Mouse (Mus musculus) intestine, postnatal 0 days (tissue): ENCODE measurements around the gene Qrich1. TPM values are rescaled to one million over a fixed set of nuclear protein-coding genes. Genes with fewer than 3 reads are reported as not detected.

Experiments used
- ATAC-seq: fragments of 200-750 bp; cut with Nextera tagmentation; 2 replicates; pipeline ENCODE4 v1.8.0; 2017; ENCODE audit warnings: mild to moderate bottlenecking, moderate TSS enrichment, moderate library complexity
- H3K27ac ChIP-seq: fragments of 300-500 bp; sonication (generic); 2 replicates; pipeline ENCODE4 v1.5.1; 2014; ENCODE audit warnings: mild to moderate bottlenecking, low read depth, low read length, moderate library complexity
- H3K27me3 ChIP-seq: fragments of 300-500 bp; sonication (generic); replicated peaks from 2 replicates; pipeline ENCODE4 v1.6.1; 2014; ENCODE audit warnings: low read length, mixed read lengths; ENCODE audit not compliant: control insufficient read depth, insufficient read depth
- H3K36me3 ChIP-seq: fragments of 300-500 bp; sonication (generic); 2 replicates; pipeline ENCODE4 v1.6.1; 2014; ENCODE audit warnings: mild to moderate bottlenecking, moderate library complexity; ENCODE audit not compliant: control insufficient read depth, insufficient read depth
- H3K4me1 ChIP-seq: fragments of 300-500 bp; sonication (generic); replicated peaks from 2 replicates; pipeline ENCODE4 v1.6.1; 2014; ENCODE audit warnings: antibody characterized with exemption, low read length, mixed read lengths; ENCODE audit not compliant: control insufficient read depth, insufficient read depth
- H3K4me2 ChIP-seq: fragments of 300-500 bp; sonication (generic); replicated peaks from 2 replicates; pipeline ENCODE4 v1.6.1; 2014; ENCODE audit warnings: low read depth, mild to moderate bottlenecking, moderate library complexity
- H3K4me3 ChIP-seq: fragments of 300-500 bp; sonication (generic); 2 replicates; pipeline ENCODE4 v1.5.1; 2014; ENCODE audit warnings: low read depth, low read length
- H3K9ac ChIP-seq: fragments of 300-500 bp; sonication (generic); 2 replicates; pipeline ENCODE4 v1.6.1; 2014; ENCODE audit warnings: mild to moderate bottlenecking, low read depth, low read length
- H3K9me3 ChIP-seq: fragments of 300-500 bp; sonication (generic); 2 replicates; pipeline ENCODE4 v1.6.1; 2016; ENCODE audit warnings: mixed run types; ENCODE audit not compliant: control insufficient read depth
- CTCF ChIP-seq: sonication (generic); IDR thresholded peaks from 2 replicates; pipeline ENCODE4 v1.5.1; 2016; ENCODE audit warnings: low read depth, mild to moderate bottlenecking, control low read depth, antibody characterized with exemption, moderate library complexity
- WGBS: fragments of 180-500 bp; shearing (Covaris S2); extraction: QIAGEN DNeasy Blood & Tissue Kit; methylation state at CpG from one replicate; pipeline ENCODE4 v1.1.7; 2014; 5-methylcytosine and 5-hydroxymethylcytosine counted together
- polyA plus RNA-seq: library from polyadenylated mRNA; unstranded; fragments of >200 nt; fragmentation: Nextera tagmentation; extraction: Ambion mirVana; gene quantifications from 2 replicates; pipeline ENCODE4 v1.2.1, GENCODE M21; 2015

Qrich1 gene
- polyA plus RNA-seq, 1 experiment from 2014 or later = 46.8 TPM

DNA sequence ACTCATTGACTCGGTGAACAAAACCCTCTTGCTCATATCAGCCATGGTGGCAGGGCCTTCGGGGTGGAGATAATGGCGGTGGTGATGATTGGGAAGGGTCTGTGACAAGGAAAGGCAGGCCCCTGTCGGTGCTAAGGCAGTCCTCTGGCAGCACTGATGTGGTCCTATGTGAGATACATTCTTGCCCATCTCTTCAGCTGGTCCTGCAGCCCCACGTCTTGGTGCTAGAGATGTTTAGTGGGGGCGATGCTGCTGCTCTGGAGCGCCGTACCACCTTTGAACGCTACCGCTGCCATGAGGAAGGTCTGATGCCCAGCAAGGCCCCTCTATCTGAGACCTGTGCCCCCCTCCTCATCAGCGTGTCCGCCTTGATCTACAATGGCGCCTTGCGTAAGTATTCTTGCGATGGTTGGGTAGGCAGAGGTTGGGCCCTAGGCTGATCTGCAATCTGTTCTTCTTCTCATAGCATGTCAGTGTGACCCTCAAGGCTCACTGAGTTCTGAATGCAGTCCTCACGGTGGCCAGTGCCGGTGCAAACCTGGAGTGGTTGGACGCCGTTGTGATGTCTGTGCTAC, 31.2 kb upstream of the Qrich1 start:
- Histone ChIP-seq H3K4me3 (no peak overlapping the region), H3K27me3 (no peaks in the 10 kb centered on the region), H3K36me3 (peaks cover 68% of the 10 kb centered on the region), H3K4me2 (no peak overlapping the region), H3K27ac (no peak overlapping the region), H3K9me3 (no peaks in the 10 kb centered on the region), H3K4me1 (0 out of 2 replicates have a peak, but pooled peaks cover under 1% of the 10 kb centered on the region), H3K9ac (no peak overlapping the region)
- no peak for TF ChIP-seq CTCF
- WGBS = 92% methylated on average over 19 of the region's 19 CpGs
- ATAC-seq = no peak

DNA sequence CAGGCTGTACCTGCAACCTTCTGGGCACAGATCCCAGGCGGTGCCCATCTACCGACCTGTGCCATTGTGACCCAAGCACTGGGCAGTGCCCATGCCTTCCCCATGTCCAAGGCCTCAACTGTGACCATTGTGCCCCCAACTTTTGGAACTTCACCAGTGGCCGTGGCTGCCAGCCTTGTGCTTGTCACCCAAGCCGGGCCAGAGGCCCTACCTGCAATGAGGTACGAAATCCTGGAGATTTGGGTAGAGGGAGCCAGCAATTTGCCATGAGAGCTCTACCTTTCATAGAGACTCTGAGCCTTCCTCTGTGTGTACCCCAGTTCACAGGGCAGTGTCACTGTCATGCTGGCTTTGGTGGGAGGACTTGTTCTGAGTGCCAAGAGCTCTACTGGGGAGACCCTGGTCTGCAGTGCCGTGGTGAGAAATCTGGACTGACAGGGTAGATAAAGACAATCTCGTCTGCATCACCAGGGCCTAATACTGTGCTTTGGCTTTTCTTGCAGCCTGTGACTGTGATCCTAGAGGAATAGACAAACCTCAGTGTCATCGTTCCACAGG, 29.6 kb upstream of the Qrich1 start:
- Histone ChIP-seq H3K4me1 (no peaks in the 10 kb centered on the region; the same call in 1 of the 2 replicates), H3K4me3 (no peak overlapping the region), H3K9ac (no peak overlapping the region), H3K27me3 (no peaks in the 10 kb centered on the region), H3K36me3 (peaks cover 61% of the 10 kb centered on the region), H3K4me2 (no peak overlapping the region), H3K27ac (no peak overlapping the region), H3K9me3 (no peaks in the 10 kb centered on the region)
- no peak for TF ChIP-seq CTCF
- 92% methylated on average over 8 of the region's 8 CpGs for WGBS
- no peak for ATAC-seq

DNA sequence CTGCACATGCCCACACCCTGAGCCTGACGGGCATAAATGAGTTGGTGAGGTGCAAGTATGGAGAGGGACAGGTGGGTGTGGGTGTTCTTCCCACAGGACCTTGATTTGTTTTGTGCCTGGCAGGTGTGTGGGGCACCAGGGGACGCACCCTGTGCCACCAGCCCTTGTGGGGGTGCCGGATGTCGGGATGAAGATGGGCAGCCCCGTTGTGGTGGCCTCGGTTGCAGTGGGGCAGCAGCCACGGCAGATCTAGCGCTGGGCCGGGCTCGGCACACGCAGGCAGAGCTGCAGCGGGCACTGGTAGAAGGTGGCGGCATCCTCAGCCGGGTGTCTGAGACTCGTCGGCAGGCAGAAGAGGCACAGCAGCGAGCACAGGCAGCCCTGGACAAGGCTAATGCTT, 28.2 kb upstream of the Qrich1 start:
- no peak overlapping the region for H3K27ac ChIP-seq
- ATAC-seq = no peak
- H3K9me3 ChIP-seq = no peaks in the 10 kb centered on the region
- no peak overlapping the region for H3K9ac ChIP-seq
- 94% methylated on average over 17 of the region's 17 CpGs for WGBS
- H3K36me3 ChIP-seq = peaks cover 58% of the 10 kb centered on the region
- TF ChIP-seq CTCF = no peak
- H3K27me3 ChIP-seq = no peaks in the 10 kb centered on the region
- H3K4me1 ChIP-seq = no peaks in the 10 kb centered on the region; the same call in 1 of the 2 replicates
- no peak overlapping the region for H3K4me2 ChIP-seq
- H3K4me3 ChIP-seq = no peak overlapping the region

DNA sequence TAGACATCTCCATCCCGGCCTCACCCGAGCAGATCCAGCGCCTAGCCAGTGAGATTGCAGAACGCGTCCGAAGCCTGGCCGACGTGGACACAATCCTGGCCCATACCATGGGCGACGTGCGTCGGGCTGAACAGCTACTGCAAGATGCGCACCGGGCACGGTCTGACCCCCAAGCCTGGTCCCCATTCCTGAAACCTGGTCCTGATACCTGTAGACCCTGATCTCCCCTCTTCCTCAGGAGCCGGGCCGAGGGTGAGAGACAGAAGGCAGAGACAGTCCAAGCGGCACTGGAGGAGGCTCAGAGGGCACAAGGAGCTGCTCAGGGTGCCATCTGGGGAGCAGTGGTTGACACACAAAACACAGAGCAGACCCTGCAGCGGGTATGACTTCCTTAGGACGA, 27.4 kb upstream of the Qrich1 start:
- no peak for TF ChIP-seq CTCF
- H3K4me2 ChIP-seq = no peak overlapping the region
- H3K4me3 ChIP-seq = no peak overlapping the region
- no peaks in the 10 kb centered on the region; the same call in 1 of the 2 replicates for H3K4me1 ChIP-seq
- 0 out of 2 replicates have a peak overlapping the region, but pooled peaks have one; percentile 92 for H3K27ac ChIP-seq
- peaks cover 59% of the 10 kb centered on the region for H3K36me3 ChIP-seq
- 96% methylated on average over 20 of the region's 20 CpGs for WGBS
- no peak for ATAC-seq
- H3K27me3 ChIP-seq = no peaks in the 10 kb centered on the region
- no peaks in the 10 kb centered on the region for H3K9me3 ChIP-seq
- H3K9ac ChIP-seq = no peak overlapping the region

DNA sequence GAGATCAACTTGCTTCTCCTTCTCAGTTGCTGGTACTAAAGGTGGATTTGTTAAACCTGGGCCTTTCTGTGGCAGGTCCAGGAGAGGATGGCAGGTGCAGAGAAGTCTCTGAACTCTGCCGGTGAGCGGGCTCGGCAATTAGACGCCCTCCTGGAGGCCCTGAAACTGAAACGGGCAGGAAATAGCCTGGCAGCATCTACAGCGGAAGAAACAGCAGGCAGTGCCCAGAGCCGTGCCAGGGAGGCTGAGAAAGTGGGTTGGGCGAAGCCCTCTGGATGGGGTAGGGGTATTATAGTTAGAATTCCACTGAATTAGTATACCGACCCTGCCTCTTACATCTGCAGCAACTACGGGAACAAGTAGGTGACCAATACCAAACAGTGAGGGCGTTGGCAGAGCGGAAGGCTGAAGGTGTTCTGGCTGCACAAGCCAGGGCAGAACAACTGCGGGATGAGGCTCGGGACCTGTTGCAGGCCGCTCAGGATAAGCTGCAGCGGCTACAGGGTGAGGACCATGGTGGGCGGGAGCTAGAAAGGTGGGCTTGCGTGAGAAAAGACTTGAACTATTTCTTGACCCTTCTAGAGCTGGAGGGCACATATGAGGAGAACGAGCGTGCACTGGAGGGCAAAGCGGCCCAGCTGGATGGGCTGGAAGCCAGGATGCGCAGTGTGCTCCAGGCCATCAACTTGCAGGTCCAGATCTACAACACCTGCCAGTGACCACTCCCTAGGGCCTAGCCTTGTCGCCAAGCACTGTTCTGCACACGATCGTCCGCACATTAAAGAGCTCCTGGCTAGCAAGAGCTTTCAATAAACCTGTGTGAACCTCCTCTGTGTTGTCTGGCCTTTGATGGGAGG, 26.7 kb upstream of the Qrich1 start:
- peak overlapping the region; percentile 83 for H3K4me2 ChIP-seq
- no peak; the same call in 1 of the 2 replicates for ATAC-seq
- peak overlapping the region; percentile 92 for H3K27ac ChIP-seq
- H3K9ac ChIP-seq = no peak overlapping the region; the same call in 1 of the 2 replicates
- WGBS = 56% methylated on average over 26 of the region's 26 CpGs
- TF ChIP-seq CTCF = no peak
- H3K27me3 ChIP-seq = no peaks in the 10 kb centered on the region
- peak overlapping the region; percentile 67 for H3K4me3 ChIP-seq
- H3K4me1 ChIP-seq = no peaks in the 10 kb centered on the region; the same call in 1 of the 2 replicates
- H3K36me3 ChIP-seq = peaks cover 62% of the 10 kb centered on the region
- no peaks in the 10 kb centered on the region for H3K9me3 ChIP-seq
